Mouse (Mus musculus): ENCODE results near the gene Slain2. TPM values are rescaled to one million over a fixed set of nuclear protein-coding genes. Genes with fewer than 3 reads are reported as not detected.
"Not testable (repeated sequence)": the region's sequence is repeated elsewhere in the genome, so short reads cannot be mapped to it uniquely, and the experiment has no call there.

Gene Slain2
- total RNA-seq, 2 experiments from 2014 or later, result 143 to 145 TPM

- DNase-seq (ENCODE audit: low spot score); intact Hi-C loops (cut with DNase I): not testable (repeated sequence)
These were observed 24.3 kb downstream of the Slain2 start for GRCm38 (mm10) chr5:72938421-72938820.

- no peak for DNase-seq (ENCODE audit: low spot score)
- intact Hi-C loops (cut with DNase I), result no loop called here
These were observed 25.2 kb downstream of the Slain2 start for GRCm38 (mm10) chr5:72939311-72939710.

DNA sequence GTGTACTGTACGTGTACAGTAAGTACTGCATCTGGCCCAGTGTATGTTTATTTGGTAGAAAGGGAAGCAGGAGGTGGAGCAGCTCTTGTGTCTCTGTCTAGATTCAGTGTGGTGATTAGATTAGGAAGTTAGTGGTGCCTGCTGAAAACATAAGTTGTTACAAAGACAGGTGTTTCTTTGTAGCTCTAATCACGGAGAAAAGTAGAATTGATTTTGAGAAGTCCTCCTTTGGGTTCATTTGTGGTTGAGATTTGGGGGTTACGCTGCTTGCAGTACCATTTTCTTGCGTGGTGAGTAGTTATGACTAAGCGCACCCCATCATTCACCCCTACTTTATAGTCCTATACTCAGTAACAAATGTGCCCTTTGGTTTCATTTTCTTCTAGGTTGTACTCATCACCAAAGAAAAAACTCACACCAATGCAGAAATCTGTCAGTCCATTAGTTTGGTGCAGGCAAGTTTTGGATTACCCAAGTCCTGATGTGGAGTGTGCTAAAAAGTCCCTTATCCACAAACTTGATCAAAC lies 26.9 kb downstream of the Slain2 start:
- intact Hi-C loops (cut with DNase I), result no loop called here
- no peak for DNase-seq (ENCODE audit: low spot score)

DNA sequence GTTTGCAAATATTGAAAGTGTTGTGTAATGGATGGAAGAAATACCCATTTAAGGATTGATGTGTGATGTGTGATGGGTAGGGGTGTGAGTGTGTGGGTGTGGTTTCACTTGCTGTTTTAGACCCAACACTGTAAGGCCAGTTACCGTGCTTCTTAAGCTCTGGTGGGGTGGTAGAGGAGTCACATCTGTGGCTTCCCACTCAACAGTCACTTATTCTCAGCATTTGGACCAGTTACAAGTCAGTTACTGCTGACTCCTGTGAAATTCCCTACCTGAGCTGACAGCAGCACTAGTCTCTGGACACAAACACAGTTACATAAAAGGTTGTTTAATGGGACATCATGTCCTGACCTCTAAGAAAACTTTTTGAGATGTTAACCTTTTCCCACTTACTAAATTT lies 34.0 kb downstream of the Slain2 start:
- intact Hi-C loops (cut with DNase I), result no loop called here
- no peak for DNase-seq (ENCODE audit: low spot score)

GRCm38 (mm10) chr5:72950252-72950651 lies 36.1 kb downstream of the Slain2 start:
- intact Hi-C loops (cut with DNase I), result loop anchor here (5.0 kb wide), 1 partner anchor 33 kb away; no protein-coding TSS in a partner anchor
- DNase-seq (ENCODE audit: low spot score), result no peak

GRCm38 (mm10) chr5:72953996-72954604 lies 40.0 kb downstream of the Slain2 start:
- intact Hi-C loops (cut with DNase I), result loop anchor here (5.0 kb wide), 1 partner anchor 37 kb away; no protein-coding TSS in a partner anchor
- DNase-seq (ENCODE audit: low spot score), result no peak

GRCm38 (mm10) chr5:72957281-72957680 lies 43.2 kb downstream of the Slain2 start:
- intact Hi-C loops (cut with DNase I), result loop anchor here (5.0 kb wide), 1 partner anchor 200 kb away; no protein-coding TSS in a partner anchor

GRCm38 (mm10) chr5:72960096-72960495 lies 46.0 kb downstream of the Slain2 start:
- intact Hi-C loops (cut with DNase I), result loop anchor here (2.0 to 10.0 kb wide), 2 partner anchors 69 to 175 kb away; no protein-coding TSS in a partner anchor
- no peak for DNase-seq (ENCODE audit: low spot score)

More at GRCm38 (mm10) chr5:72957281-72957680, 43.2 kb downstream of the Slain2 start:
- DNase-seq (ENCODE audit: low spot score), result no peak

GRCm38 (mm10) chr5:72965706-72966105 lies 51.6 kb downstream of the Slain2 start:
- no peak for DNase-seq (ENCODE audit: low spot score)
- intact Hi-C loops (cut with DNase I), result loop anchor here (10.0 kb wide), 1 partner anchor 181 kb away; no protein-coding TSS in a partner anchor

- intact Hi-C loops (cut with DNase I), result no loop called here
- DNase-seq (ENCODE audit: low spot score), result no peak
These were observed 58.3 kb downstream of the Slain2 start for GRCm38 (mm10) chr5:72972435-72972834.

DNA sequence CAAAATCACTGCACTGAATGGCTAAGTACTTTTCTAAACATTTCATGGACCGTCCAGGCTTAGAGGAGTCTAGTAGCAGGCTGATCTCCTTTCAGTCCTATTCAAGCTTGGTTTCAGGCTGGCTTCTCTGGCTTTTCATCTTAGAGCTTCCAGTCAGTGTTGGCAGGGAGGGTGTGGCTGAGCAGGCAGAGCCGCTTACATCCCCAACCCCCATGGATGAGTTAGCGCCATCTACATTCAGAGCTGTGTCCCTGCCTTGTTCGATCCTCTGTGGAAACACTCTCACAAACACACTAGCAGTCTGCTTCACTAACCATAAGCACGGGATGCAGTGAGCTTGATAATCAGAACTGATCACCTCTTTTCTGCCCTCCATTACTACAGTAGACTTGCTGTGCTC lies 58.8 kb downstream of the Slain2 start:
- no peak for DNase-seq (ENCODE audit: low spot score)

GRCm38 (mm10) chr5:72974602-72975001 lies 60.5 kb downstream of the Slain2 start, which contains the start of gene Gm10135:
Gene Gm10135 (minus strand): TSS chr5:72974702.
- intact Hi-C loops (cut with DNase I), result no loop called here
- DNase-seq (ENCODE audit: low spot score), result no peak

More for the DNA sequence above, 58.8 kb downstream of the Slain2 start:
- intact Hi-C loops (cut with DNase I), result no loop called here

DNA sequence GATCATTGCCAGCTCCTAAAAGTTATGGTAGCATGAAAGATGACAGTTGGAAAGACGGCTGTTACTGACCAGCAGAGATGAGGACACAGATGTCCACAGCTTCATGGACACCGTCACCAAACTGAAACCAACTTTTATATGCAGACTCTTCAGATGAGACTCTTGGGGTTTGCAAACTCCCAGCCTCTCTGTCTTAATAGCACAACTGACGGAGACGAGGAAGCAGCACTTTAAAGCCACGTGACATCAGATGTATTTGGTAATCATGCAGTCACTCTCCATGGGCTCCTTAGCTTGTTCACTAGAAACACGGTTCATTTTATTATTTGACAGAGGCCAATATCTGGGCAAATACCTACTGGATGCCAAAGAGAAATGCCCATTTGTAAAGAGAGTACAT lies 61.9 kb downstream of the Slain2 start:
- intact Hi-C loops (cut with DNase I), result no loop called here
- no peak for DNase-seq (ENCODE audit: low spot score)

DNA sequence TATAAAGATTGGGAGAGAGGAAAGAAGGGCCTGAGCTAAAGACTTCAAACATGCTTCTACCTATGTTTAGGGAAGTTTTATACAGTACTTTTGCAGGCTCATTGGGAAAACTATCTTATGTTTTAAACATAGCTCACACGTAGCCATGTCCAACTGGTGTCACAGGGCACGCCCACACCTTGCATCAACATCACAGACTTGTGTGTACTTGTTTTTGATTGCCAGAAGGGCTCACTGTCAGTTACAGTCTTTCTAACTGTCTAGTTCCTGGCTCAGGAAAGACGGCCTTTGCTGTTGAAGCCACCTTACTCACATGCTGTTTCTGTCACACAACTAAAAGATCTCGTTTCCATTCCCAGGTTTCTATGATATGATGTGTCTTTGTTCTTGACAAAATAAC lies 62.4 kb downstream of the Slain2 start:
- DNase-seq (ENCODE audit: low spot score), result no peak
- intact Hi-C loops (cut with DNase I), result no loop called here

DNA sequence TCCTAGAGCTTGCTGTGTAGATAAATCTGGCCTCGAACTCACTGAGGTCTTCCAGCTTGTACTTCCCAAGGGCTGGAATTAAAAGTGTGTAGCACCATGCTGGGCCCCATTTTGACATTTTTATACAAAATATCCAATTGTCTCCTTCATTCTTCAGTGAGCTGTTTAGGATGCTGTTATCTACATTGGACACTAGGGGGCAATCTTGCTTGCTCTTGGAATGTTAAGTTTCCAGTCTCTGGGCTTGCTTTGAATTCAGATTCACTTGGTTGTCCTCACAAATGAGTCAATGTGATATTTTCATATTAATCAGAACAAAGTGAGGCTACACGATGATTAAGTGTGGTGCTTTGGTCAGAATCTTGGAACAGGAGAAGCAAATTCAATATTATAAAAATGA lies 70.0 kb downstream of the Slain2 start:
- DNase-seq (ENCODE audit: low spot score), result no peak
- intact Hi-C loops (cut with DNase I), result loop anchor here (1.0 to 2.0 kb wide), 2 partner anchors 87 to 399 kb away; no protein-coding TSS in a partner anchor

DNA sequence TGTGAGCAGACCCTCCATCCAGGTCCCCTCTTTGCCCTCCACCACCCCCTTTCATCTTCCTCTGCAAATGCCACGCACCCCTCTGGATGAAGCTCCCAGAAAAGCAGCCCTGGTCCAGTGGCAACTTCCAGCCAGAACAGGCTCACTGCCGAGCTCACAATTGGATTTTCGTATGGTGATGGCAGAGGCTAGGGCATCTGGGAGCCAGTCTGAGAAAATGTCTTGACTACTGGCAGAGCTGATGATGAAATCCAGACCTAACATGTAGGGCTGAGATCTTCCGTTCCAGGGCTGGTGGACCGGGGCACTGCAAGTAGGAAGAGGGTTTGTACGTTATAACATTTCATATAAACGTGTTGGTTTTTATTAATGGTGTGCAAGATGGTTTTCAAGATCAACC lies 73.7 kb downstream of the Slain2 start:
- intact Hi-C loops (cut with DNase I), result no loop called here
- no peak for DNase-seq (ENCODE audit: low spot score)

DNA sequence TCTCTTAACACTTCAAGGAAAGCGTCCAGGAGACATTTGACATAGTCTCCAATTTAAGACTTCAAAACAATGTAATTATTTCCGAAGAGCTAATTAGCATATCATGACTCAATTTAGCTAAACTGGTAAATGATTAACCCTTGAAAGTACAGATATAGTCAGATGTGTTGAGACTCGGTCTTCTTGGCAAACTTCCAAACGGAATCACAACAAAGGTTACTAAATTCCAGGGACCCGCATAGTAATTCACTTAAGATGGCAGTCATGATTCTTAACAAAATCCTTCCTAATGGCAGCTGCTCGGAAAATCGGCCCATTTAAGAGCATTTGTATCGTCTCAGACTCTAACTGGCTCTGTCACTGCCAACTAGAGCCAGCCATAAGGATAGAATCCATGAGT lies 75.7 kb downstream of the Slain2 start:
- DNase-seq (ENCODE audit: low spot score), result no peak
- intact Hi-C loops (cut with DNase I), result no loop called here

- intact Hi-C loops (cut with DNase I), result no loop called here
- DNase-seq (ENCODE audit: low spot score), result no peak
These were observed 78.4 kb downstream of the Slain2 start for GRCm38 (mm10) chr5:72992474-72992873.

DNA sequence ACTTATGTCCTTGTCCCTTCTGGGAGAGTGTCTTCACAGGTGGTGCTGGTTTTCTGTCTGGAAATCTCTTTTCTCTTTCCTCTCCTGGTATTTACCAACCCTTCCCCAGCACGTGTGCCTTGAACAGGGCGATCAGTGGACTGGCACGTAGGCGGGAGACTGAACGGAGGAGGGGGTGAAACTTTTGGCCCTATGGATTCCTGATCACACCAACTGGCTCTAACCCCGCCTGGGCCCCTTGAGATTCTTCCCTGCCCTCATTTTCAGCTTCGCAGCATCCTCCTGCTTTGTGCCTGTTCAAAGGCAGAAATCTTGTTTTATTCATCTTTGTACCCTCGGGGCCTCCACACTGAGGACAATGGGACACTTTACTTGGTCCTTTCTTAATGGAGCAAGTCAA lies 80.3 kb downstream of the Slain2 start:
- no peak for DNase-seq (ENCODE audit: low spot score)
- intact Hi-C loops (cut with DNase I), result no loop called here

DNA sequence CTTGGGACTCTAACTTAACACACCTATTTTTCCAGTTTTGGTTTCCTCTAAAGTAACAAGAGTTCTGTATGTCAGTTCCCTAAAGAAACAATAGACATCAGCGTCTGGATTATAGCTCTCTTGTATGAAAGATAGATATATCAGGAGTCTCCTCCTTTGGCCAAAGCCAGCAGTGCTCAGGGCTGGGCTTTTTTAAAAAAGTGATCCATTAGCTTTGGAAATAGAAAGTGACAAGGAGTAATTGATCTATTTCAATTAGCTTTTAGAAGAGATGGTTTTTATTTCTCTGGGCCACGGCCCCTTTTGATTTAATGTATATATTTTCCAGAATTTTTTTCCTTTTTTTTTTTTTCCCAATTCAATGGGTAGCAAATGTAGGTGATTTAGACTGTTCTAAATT lies 80.8 kb downstream of the Slain2 start:
- no peak for DNase-seq (ENCODE audit: low spot score)
- intact Hi-C loops (cut with DNase I), result no loop called here

DNA sequence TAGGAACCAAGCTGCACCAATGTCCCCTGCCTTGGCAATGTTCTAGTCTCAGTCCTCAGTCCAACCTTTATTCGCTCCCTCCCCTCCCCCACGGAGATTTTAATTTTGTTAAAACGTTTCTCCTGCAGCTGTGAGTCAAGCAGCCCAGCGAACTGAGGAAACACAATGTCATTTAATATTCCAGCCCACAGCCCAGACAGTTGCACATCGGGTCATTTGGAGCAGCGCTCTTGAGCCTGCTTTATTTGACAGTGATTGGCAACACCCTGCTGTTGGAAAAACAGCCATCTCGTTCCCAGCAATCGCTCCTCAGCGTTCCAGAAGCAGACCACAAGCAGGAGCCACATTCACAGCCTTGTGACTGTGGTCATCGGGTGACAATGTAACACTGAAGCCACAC lies 81.3 kb downstream of the Slain2 start:
- DNase-seq (ENCODE audit: low spot score), result no peak
- intact Hi-C loops (cut with DNase I), result no loop called here

GRCm38 (mm10) chr5:72998546-72998945 lies 84.4 kb downstream of the Slain2 start:
- DNase-seq (ENCODE audit: low spot score); intact Hi-C loops (cut with DNase I): not testable (repeated sequence)
